Mouse (Mus musculus) intestine, postnatal 0 days (tissue): ENCODE results near the gene Olig2. TPM values are rescaled to one million over a fixed set of nuclear protein-coding genes. Genes with fewer than 3 reads are reported as not detected.

Source experiments
- ATAC-seq: fragments of 200-750 bp; cut with Nextera tagmentation; 2 replicates; pipeline ENCODE4 v1.8.0; 2017; ENCODE audit warnings: mild to moderate bottlenecking, moderate TSS enrichment, moderate library complexity
- H3K27ac ChIP-seq: fragments of 300-500 bp; sonication (generic); 2 replicates; pipeline ENCODE4 v1.5.1; 2014; ENCODE audit warnings: mild to moderate bottlenecking, low read depth, low read length, moderate library complexity
- H3K27me3 ChIP-seq: fragments of 300-500 bp; sonication (generic); replicated peaks from 2 replicates; pipeline ENCODE4 v1.6.1; 2014; ENCODE audit warnings: low read length, mixed read lengths; ENCODE audit not compliant: control insufficient read depth, insufficient read depth
- H3K36me3 ChIP-seq: fragments of 300-500 bp; sonication (generic); 2 replicates; pipeline ENCODE4 v1.6.1; 2014; ENCODE audit warnings: mild to moderate bottlenecking, moderate library complexity; ENCODE audit not compliant: control insufficient read depth, insufficient read depth
- H3K4me1 ChIP-seq: fragments of 300-500 bp; sonication (generic); replicated peaks from 2 replicates; pipeline ENCODE4 v1.6.1; 2014; ENCODE audit warnings: antibody characterized with exemption, low read length, mixed read lengths; ENCODE audit not compliant: control insufficient read depth, insufficient read depth
- H3K4me2 ChIP-seq: fragments of 300-500 bp; sonication (generic); replicated peaks from 2 replicates; pipeline ENCODE4 v1.6.1; 2014; ENCODE audit warnings: low read depth, mild to moderate bottlenecking, moderate library complexity
- H3K4me3 ChIP-seq: fragments of 300-500 bp; sonication (generic); 2 replicates; pipeline ENCODE4 v1.5.1; 2014; ENCODE audit warnings: low read depth, low read length
- H3K9ac ChIP-seq: fragments of 300-500 bp; sonication (generic); 2 replicates; pipeline ENCODE4 v1.6.1; 2014; ENCODE audit warnings: mild to moderate bottlenecking, low read depth, low read length
- H3K9me3 ChIP-seq: fragments of 300-500 bp; sonication (generic); 2 replicates; pipeline ENCODE4 v1.6.1; 2016; ENCODE audit warnings: mixed run types; ENCODE audit not compliant: control insufficient read depth
- CTCF ChIP-seq: sonication (generic); IDR thresholded peaks from 2 replicates; pipeline ENCODE4 v1.5.1; 2016; ENCODE audit warnings: low read depth, mild to moderate bottlenecking, control low read depth, antibody characterized with exemption, moderate library complexity
- WGBS: fragments of 180-500 bp; shearing (Covaris S2); extraction: QIAGEN DNeasy Blood & Tissue Kit; methylation state at CpG from one replicate; pipeline ENCODE4 v1.1.7; 2014; 5-methylcytosine and 5-hydroxymethylcytosine counted together
- polyA plus RNA-seq: library from polyadenylated mRNA; unstranded; fragments of >200 nt; fragmentation: Nextera tagmentation; extraction: Ambion mirVana; gene quantifications from 2 replicates; pipeline ENCODE4 v1.2.1, GENCODE M21; 2015

The Olig2 gene
- polyA plus RNA-seq, 1 experiment from 2014 or later = not detected

DNA sequence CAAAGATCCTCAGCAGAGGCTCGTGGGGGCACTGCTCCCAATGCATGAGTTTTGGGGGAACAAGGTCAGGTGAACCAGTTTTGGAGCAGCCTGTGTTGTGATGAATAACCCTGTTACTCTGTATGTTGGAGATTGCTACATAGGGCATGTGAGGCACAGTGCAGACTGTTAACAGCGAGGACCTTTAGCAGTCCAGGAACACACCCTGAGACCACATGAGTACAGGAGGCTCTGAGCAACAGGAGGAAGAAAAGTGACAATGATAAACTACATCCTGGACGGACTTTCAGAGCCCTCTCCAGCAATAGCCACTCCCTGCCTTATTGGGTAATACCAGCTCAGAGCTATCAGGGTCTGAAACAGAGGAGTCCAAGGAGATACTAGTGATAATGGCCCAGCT, 33.7 kb downstream of the Olig2 start:
- peak; percentile 61 for ATAC-seq
- Histone ChIP-seq H3K9ac (no peak overlapping the region), H3K4me1 (no peaks in the 10 kb centered on the region), H3K27ac (no peak overlapping the region), H3K36me3 (no peaks in the 10 kb centered on the region), H3K9me3 (no peaks in the 10 kb centered on the region), H3K4me2 (no peak overlapping the region), H3K27me3 (peaks cover 11% of the 10 kb centered on the region; the same call in 1 of the 2 replicates), H3K4me3 (no peak overlapping the region)
- 31% methylated on average over 3 of the region's 3 CpGs for WGBS
- TF ChIP-seq CTCF = no peak

DNA sequence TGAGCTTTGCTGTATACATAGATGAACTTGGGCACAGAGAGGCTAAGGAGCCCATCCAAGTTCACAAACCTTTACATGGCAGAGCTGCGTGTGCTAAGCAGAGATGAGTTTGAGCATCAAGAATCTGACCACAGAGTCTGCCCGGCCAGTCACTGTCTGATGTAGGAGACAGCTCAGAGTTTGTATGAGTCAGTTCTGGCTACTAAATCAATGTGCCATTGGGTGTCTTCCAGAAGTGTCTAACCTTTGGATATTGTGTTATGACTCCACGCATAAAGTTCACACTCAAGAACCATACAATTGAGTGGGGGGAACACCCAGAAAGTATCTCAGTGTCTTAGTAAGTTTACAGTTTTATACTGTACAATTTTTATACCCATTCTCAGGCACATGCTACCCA, 35.6 kb downstream of the Olig2 start:
- no peaks in the 10 kb centered on the region for H3K4me1 ChIP-seq
- H3K4me2 ChIP-seq = no peak overlapping the region
- H3K9me3 ChIP-seq = no peaks in the 10 kb centered on the region
- no peak for ATAC-seq
- H3K4me3 ChIP-seq = no peak overlapping the region
- H3K27me3 ChIP-seq = peaks cover 14% of the 10 kb centered on the region
- TF ChIP-seq CTCF = no peak
- H3K9ac ChIP-seq = no peak overlapping the region
- no peaks in the 10 kb centered on the region for H3K36me3 ChIP-seq
- WGBS = 82% methylated on average over 3 of the region's 3 CpGs
- H3K27ac ChIP-seq = no peak overlapping the region

DNA sequence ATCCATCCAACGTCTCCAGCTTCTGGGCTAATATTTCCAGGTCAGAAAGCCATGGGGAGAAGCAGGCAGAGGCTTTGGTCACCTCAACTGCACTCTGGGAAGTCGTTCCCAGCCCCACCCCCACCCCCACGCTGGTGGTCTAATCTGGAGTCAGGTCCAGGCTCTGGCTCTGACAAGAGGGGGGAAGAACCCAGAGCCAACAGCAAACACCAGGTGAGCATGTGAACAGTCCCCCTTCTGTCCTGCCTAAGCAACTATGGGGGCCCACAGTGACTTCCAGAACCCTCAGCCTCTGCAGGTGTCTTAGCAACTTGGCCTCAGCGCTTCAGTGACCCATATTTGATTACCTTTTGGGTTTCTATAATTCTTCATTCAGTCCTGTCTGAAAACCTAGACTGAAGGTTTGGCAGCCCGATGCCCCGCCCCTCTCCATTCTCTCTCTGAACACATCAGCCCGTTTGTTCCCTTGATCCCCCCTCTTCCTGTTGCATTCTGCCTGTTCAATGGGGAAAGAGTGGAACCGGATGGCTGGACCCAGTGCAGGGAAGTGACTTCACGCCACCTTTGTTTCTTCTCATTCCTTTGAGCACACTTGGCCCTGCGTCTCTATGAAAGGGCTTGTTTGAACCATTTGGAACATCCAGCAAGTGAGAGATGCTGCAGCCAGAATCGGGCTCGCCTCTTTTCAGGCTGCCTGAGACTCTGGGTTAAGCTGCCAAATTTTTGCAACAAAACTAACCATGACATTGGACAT, 37.4 kb downstream of the Olig2 start:
- Histone ChIP-seq H3K27me3 (peaks cover 27% of the 10 kb centered on the region), H3K36me3 (no peaks in the 10 kb centered on the region), H3K27ac (no peak overlapping the region), H3K9ac (no peak overlapping the region), H3K9me3 (no peaks in the 10 kb centered on the region), H3K4me3 (no peak overlapping the region), H3K4me1 (no peaks in the 10 kb centered on the region), H3K4me2 (no peak overlapping the region)
- no peak for ATAC-seq
- TF ChIP-seq CTCF = no peak
- 38% methylated on average over 12 of the region's 12 CpGs for WGBS

DNA sequence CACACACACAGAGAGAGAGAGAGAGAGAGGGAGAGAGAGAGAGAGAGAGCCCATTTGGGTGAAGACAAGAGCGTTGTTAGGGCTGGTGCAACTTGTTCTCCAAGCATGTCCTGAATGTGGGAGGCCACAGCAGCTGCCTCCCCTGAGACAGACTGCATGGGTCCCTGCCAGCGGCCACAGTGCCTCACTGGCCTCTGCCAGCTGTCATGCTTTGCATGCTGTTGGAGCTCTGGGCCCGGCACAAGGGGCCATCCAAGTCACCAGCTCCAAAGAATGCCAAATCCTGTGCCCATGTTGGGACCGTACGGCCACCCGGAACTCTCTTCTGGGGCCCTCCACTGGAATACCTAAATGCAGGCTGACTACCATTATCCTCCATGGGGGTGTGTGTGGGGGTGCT, 40.7 kb downstream of the Olig2 start:
- Histone ChIP-seq H3K36me3 (no peaks in the 10 kb centered on the region), H3K4me2 (no peak overlapping the region), H3K9me3 (no peaks in the 10 kb centered on the region), H3K4me3 (no peak overlapping the region), H3K27me3 (peaks cover 60% of the 10 kb centered on the region), H3K4me1 (0 out of 2 replicates have a peak, but pooled peaks cover 3% of the 10 kb centered on the region), H3K9ac (no peak overlapping the region), H3K27ac (no peak overlapping the region)
- 76% methylated on average over 6 of the region's 6 CpGs for WGBS
- no peak for ATAC-seq
- no peak for TF ChIP-seq CTCF

DNA sequence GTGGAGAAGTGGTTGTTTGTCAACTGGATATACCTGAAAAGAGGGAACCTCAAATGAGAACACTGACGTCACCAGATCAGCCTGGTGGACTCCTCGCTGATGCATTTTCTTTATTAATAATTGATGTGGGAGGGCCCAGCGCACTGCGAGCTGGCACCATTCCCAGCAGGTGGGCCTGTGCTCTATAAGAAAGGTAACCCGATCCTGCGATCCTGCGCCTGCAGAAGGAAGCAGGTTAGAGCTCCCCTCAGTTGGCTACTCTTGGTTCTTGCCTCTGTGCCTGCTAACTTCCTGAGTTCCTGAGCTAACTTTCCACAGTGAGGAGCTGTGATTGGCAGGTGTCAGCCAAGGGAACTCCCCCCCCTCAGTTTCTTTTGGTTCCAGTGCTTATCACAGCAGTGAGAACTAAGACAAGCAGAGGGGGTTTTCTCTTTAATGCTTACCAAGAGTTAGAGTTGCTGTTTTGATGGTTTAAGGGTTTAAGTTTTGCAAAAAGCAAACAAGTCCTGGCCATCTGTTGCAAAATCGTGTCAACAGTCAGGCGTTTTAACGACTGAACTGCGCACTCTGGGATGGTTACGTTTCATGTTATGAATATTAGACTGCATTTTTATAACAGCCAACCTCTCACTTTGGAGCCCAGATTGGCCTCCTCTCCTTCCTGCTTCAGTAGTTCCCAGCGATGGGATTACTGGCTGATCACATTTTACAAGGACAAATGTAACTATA, 43.6 kb downstream of the Olig2 start:
- no peak for ATAC-seq
- H3K4me3 ChIP-seq = peak overlapping the region; percentile 34

DNA sequence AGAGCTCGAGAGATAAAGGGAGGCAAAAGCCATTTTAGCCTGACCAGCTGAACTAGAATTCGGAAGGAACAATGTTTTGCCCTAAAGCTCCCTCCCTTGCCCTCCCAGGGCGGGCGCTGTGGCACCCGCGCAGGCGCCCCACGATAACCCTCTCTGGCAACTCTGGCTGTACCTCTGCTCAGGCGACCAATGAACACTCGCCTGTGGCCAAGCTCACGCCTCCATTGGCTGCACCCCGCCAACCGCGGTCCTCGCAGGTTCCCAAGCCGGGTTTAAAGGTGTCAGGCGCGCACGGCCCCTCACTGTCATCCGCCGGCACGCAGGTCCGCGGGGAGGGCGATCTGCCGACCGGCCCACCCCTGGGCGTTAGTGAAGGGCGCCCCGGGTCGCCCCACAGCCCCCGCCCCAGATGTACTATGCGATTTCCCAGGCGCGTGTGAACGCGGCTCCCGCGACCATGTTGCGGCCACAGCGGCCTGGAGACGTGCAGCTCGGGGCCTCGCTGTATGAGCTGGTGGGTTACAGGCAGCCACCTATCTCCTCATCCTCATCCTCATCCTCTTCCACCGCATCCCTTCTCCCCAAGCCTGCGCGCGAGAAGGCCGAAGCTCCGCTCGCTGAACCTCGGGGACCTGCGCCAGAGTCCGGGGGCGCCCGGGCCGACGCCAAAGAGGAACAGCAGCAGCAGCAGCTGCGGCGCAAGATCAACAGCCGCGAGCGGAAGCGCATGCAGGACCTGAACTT, 44.4 kb downstream of the Olig2 start, which contains the start of gene Olig1:
Olig1 (plus strand) TSS at position 305 of the 744 bp plus-strand sequence.
- peak within 1 kb of the TSS; percentile 66 for H3K4me2 ChIP-seq
- no peaks in the 10 kb centered on the region for H3K36me3 ChIP-seq
- H3K27me3 ChIP-seq = peaks cover 87% of the 10 kb centered on the region
- no peak within 1 kb of the TSS for H3K27ac ChIP-seq
- H3K4me3 ChIP-seq = peak within 1 kb of the TSS; percentile 34
- H3K4me1 ChIP-seq = 0 out of 2 replicates have a peak, but pooled peaks cover 3% of the 10 kb centered on the region
- H3K9ac ChIP-seq = no peak within 1 kb of the TSS
- WGBS = under 1% methylated on average over 64 of the region's 64 CpGs
- no peaks in the 10 kb centered on the region for H3K9me3 ChIP-seq
- peak; percentile 61; the same call in 1 of the 2 replicates for ATAC-seq
- TF ChIP-seq CTCF = no peak

More for the DNA sequence above, 43.6 kb downstream of the Olig2 start:
- H3K36me3 ChIP-seq = no peaks in the 10 kb centered on the region
- no peaks in the 10 kb centered on the region for H3K9me3 ChIP-seq
- H3K4me2 ChIP-seq = peak overlapping the region; percentile 66
- H3K9ac ChIP-seq = no peak overlapping the region
- peaks cover 79% of the 10 kb centered on the region for H3K27me3 ChIP-seq
- TF ChIP-seq CTCF = no peak
- WGBS = 4% methylated on average over 13 of the region's 13 CpGs
- no peak overlapping the region for H3K27ac ChIP-seq
- 0 out of 2 replicates have a peak, but pooled peaks cover 3% of the 10 kb centered on the region for H3K4me1 ChIP-seq
